Mouse (Mus musculus): Measurements from ENCODE around the gene Slco4a1.

Gene Slco4a1

GRCm38 (mm10) chr2:180445962-180446361 lies 10.1 kb upstream of the Slco4a1 start:
- DNase-seq (ENCODE audit: low read depth, low spot score), result no peak

- no peak for DNase-seq (ENCODE audit: low read depth, low spot score)
Measured at GRCm38 (mm10) chr2:180449007-180449406, 7.0 kb upstream of the Slco4a1 start.

GRCm38 (mm10) chr2:180450529-180450928 lies 5.5 kb upstream of the Slco4a1 start:
- DNase-seq (ENCODE audit: low read depth, low spot score), result no peak

- DNase-seq (ENCODE audit: low read depth, low spot score), result no peak
Measured at GRCm38 (mm10) chr2:180456705-180457104, 660 bp downstream of the Slco4a1 start.

- DNase-seq (ENCODE audit: low read depth, low spot score), result no peak
Measured at GRCm38 (mm10) chr2:180457680-180458079, 1.6 kb downstream of the Slco4a1 start.

GRCm38 (mm10) chr2:180459437-180459836 lies 3.4 kb downstream of the Slco4a1 start:
- no peak for DNase-seq (ENCODE audit: low read depth, low spot score)

GRCm38 (mm10) chr2:180460801-180461200 lies 4.8 kb downstream of the Slco4a1 start:
- DNase-seq (ENCODE audit: low read depth, low spot score), result no peak

- DNase-seq (ENCODE audit: low read depth, low spot score), result no peak
Measured at GRCm38 (mm10) chr2:180462593-180462992, 6.5 kb downstream of the Slco4a1 start.

- no peak for DNase-seq (ENCODE audit: low read depth, low spot score)
Measured at GRCm38 (mm10) chr2:180466505-180466904, 10.5 kb downstream of the Slco4a1 start.

- no peak for DNase-seq (ENCODE audit: low read depth, low spot score)
Measured at GRCm38 (mm10) chr2:180468871-180469270, 12.8 kb downstream of the Slco4a1 start.

- DNase-seq (ENCODE audit: low read depth, low spot score), result no peak
Measured at GRCm38 (mm10) chr2:180469768-180470167, 13.7 kb downstream of the Slco4a1 start.

GRCm38 (mm10) chr2:180472306-180473079 lies 16.4 kb downstream of the Slco4a1 start:
- no peak for DNase-seq (ENCODE audit: low read depth, low spot score)

- peak; percentile 69 for DNase-seq (ENCODE audit: low read depth, low spot score)
Measured at GRCm38 (mm10) chr2:180473080-180473440, 17.0 kb downstream of the Slco4a1 start.

GRCm38 (mm10) chr2:180474864-180475263 lies 18.8 kb downstream of the Slco4a1 start:
- DNase-seq (ENCODE audit: low read depth, low spot score), result no peak

- no peak for DNase-seq (ENCODE audit: low read depth, low spot score)
Measured at GRCm38 (mm10) chr2:180482274-180482673, 26.2 kb downstream of the Slco4a1 start.

GRCm38 (mm10) chr2:180484882-180485281 lies 28.8 kb downstream of the Slco4a1 start:
- no peak for DNase-seq (ENCODE audit: low read depth, low spot score)

GRCm38 (mm10) chr2:180485306-180485705 lies 29.3 kb downstream of the Slco4a1 start:
- DNase-seq (ENCODE audit: low read depth, low spot score), result no peak

- DNase-seq (ENCODE audit: low read depth, low spot score), result no peak
Measured at GRCm38 (mm10) chr2:180488210-180488751, 32.2 kb downstream of the Slco4a1 start.

- no peak for DNase-seq (ENCODE audit: low read depth, low spot score)
Measured at GRCm38 (mm10) chr2:180495906-180496305, 39.9 kb downstream of the Slco4a1 start.

- no peak for DNase-seq (ENCODE audit: low read depth, low spot score)
Measured at GRCm38 (mm10) chr2:180499741-180500140, 43.7 kb downstream of the Slco4a1 start, which contains the start of gene Ntsr1. Gene Ntsr1, plus strand, starts transcription at chr2:180499976.

- no peak for DNase-seq (ENCODE audit: low read depth, low spot score)
Measured at GRCm38 (mm10) chr2:180500726-180501125, 44.7 kb downstream of the Slco4a1 start.

- no peak for DNase-seq (ENCODE audit: low read depth, low spot score)
Measured at GRCm38 (mm10) chr2:180501217-180501967, 45.3 kb downstream of the Slco4a1 start.

- no peak for DNase-seq (ENCODE audit: low read depth, low spot score)
Measured at GRCm38 (mm10) chr2:180506281-180506680, 50.2 kb downstream of the Slco4a1 start.

All from brain, embryonic 18.5 days (tissue).